Mouse (Mus musculus) liver, postnatal 0 days (tissue): ENCODE data around the gene Zfp12.

Experiments used
- CTCF ChIP-seq: sonication (generic); IDR thresholded peaks from 2 replicates; pipeline ENCODE4 v1.5.1; 2016; ENCODE audit warnings: antibody characterized with exemption, low read depth
- EP300 ChIP-seq: IDR thresholded peaks from 2 replicates; pipeline ENCODE4 v1.6.1; 2016; ENCODE audit warnings: antibody characterized with exemption, low read depth, mild to moderate bottlenecking

DNA sequence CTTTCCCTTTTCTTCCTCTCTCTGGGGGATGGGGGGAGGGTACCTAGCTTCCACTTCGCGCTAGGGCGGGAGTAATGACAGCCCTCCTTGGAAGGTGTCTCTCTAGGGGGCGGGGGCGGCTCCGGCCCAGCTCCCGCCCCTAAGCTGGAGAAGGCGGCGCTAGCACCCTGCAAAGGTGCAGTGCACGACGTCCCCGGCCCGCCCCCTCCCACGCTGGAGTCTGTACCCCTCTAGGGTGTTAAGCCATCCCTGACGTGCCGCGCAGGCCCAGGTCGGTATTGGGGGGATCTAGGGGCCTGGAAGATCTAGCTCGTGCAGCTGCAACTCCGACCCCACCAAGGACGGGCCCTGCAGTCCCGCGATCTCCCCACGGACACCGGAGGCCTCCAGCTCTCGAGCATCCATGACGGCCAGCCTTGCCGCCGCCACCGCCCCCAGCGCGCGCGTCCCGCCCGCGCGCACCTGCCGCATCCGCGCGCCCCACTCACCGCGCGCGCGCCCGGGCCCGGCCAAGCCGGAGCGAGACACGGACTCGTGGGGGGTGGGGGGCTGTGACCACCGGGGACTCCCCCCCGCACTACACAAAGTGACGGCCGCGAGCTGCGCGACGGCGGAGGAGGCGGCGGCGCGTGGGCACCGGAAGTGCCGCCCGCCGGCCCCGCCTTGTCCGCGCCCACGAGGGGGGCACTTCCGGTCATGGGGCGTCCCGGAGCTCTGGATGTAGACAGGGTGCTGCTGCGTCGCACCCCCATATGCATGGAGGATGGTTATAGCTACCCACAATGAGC is 34.6 kb downstream of the Zfp12 start, which contains the start of gene Zfp316:
- TF ChIP-seq CTCF (no peak), EP300 (no peak)
